Mouse (Mus musculus) NIH3T3 (cell line): ENCODE results near the gene Prr12.

ENCODE experiments used
- DNase-seq: peaks from one replicate; pipeline ENCODE4 v3.0.0-alpha.2; 2012; ENCODE audit warnings: low read depth

Prr12 gene

GRCm38 (mm10) chr7:45077322-45077721, 24.6 kb upstream of the Prr12 start:
- no peak for DNase-seq

- DNase-seq: no peak
Measured at GRCm38 (mm10) chr7:45076501-45076900, 23.8 kb upstream of the Prr12 start.

GRCm38 (mm10) chr7:45075405-45075804, 22.7 kb upstream of the Prr12 start:
- peak; percentile 86 for DNase-seq

DNA sequence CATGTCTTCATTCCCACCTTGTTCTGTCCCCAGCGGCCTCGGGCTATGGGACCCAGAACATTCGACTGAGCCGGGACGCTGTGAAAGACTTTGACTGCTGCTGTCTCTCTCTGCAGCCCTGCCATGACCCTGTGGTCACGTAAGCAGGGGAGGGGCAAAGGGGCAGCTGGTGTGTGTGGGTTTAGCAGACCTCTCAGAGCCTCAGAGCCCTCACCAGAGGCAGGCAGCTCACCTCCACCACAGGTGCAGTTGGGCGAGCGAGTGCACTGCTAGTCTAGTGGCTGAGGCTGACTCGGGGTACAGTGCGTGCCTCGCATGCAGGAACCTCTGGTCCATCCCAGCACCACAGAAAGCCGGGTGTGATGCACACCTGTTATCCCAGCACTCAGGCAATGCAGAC, 21.3 kb upstream of the Prr12 start:
- DNase-seq: no peak

DNA sequence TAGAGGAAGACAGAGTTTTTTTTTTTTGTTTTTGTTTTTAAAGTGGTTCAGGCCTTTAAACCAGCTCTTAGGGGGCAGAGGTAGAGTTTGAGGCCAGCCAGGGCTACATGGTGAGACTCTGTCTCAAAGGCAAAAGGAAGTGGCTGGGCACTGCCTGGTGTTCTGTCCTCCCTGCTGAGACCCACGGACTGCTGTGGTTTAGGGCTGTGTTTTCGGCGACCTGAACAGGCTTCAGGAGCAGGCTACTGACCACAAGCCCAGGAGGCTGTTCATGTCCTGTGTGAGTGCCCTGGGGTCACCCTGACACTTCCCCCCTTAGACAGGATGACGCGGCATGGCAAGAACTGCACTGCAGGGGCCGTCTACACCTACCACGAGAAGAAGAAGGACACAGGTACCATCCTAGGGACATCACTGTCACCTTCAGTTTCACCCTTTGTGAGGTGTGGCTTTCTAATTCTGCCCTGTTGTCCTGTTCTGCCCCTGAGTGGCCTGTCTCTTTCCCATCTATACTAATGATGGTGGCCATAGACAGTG, 20.6 kb upstream of the Prr12 start:
- DNase-seq: no peak

DNA sequence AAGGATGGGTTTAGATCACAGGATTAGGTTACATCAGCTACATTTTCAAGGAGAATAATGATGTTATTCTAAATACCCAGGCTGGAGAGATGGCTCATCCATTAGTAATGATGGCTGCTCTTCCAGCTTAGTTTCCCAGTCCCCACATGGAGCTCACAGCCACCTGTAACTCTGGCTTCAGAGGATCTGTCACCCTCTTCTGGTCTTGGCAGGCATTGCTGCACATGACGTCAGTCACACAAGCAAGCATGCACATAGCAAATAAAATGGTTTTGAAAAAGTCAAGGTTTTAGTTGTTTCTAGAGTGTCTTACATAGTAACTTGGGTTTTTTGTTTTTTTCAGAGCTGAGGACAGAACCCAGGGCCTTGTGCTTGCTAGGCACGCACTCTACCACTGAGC, 19.5 kb upstream of the Prr12 start:
- DNase-seq: no peak

DNA sequence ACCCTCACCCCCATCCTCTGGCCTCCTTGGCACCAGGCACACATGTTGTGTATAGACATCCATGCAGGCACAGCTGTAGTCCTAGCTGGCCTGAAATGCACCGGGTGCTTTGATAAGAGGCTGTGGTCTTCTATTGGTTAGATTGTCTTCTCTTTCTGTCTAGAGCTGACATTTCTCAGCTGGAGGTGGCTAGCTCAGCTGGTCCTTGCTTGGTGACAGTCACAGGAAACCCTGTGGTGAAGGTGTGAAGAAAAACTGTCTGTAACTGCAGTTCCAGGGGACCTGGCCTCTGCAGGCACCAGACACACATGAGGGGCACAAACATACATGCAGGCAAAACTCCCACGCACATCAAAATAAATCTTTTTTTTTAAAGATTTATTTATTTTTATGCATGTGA, 17.0 kb upstream of the Prr12 start:
- DNase-seq: no peak

DNA sequence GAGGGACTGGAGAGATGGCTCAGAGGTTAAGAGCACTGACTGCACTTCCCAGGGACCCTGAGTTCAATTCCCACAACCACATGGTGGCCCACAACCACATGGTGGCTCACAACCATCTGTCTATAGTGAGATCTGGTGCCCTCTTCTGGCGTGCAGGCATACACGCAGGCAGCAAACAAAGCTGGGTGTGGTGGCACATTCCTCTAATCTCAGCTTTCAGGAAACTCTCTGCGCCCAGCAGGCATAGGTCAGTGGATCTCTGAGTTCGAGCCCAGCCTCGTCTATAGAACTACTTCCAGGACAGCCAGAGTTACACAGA, 15.3 kb upstream of the Prr12 start:
- DNase-seq: peak; percentile 78

DNA sequence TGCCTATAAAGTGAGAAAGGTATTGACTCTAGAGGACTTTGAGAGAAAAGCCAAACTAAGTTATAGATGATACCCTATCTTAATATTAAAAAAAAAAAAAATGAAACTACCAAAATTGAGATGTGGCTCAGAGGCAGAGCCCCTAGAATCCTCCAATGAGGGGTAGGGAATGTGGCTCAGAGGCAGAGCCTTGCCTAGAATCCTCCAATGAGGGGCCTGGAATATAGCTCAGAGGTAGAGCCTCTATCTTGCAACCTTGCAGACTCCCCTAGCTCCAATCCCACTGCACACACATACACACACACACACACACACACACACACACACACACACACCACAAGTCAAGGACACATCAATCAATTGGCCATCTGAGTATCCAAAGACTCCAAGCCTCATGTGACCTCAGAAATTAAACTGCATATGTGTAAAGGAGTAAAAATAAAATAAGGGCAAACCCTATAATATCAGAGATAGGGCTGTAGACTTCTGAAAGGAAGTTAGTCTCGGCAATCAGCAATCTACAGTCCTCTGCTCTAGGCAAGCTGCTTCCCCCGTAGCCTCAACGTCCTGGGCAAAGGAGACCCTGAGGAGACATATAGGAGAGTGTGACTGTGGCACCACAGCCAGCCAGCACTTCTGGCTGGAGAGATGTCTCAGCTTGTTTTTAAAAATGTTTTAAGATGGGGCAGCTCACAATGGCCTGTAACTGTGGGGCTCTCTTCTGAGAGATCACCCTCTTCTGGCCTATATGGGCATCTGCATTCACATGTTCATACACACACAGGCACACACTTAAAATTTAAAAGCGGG, 14.7 kb upstream of the Prr12 start:
- no peak for DNase-seq

DNA sequence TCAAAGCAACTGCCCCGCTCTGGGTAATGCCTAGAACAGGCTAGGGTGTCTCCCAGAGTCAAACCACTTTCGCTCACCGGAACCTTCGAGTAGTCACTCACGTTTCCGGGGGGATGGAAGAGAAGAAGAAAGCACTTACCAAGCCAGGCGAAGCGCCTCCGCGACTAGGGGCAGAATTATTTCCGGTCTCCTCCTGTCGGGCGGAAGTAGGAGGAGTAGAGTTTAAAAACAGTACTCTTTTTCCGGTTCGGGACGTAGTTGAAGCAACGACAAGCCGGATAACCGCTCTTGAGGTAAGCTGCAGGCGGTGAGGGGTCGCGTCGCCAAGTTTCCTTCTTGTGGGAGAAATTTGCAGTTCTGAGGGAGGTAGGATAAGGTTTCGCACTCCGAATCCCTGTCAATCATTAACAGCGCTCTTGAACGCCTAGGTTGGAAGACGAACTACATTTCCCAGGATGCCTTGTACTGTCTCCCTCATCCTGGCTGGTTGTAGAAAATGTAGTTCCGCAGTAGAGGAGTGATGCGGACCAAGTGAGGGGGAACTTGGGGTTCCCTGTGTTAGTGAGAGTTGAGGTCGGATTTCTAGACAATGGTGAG, 9.7 kb upstream of the Prr12 start, which contains the start of the genes Nosip and Prrg2:
Gene Nosip (plus strand): TSS at position 191 of the 597 bp plus-strand sequence.
Gene Prrg2 (minus strand): TSS at position 439 of the 597 bp plus-strand sequence.
- peak; percentile 99 for DNase-seq

DNA sequence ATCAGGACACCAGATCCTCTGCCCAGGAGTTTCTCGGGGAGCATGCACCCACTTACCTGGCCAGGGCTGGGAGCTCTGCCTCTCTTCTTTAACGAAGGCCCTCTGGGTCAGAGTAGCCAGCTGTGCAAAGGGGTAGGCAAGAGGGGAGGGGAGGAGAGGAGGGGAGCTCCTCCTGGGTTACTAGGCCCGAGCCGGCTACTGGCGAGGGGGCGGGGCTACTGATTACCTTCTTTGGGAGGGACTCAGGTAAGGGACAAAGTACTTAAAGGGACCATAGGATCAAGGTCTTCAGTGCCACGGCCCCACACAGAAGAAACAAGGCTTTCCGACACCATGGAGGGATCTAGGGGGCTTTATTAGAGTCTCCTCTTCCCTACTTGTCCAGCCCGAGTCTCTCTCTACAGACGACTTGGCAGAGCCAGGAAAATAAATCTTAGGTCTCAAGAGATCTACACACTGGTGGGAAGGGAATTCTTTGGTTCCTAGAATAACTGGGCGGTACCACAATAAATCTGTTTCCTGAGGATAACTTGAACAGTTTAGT, 8.9 kb upstream of the Prr12 start:
- peak; percentile 51 for DNase-seq

DNA sequence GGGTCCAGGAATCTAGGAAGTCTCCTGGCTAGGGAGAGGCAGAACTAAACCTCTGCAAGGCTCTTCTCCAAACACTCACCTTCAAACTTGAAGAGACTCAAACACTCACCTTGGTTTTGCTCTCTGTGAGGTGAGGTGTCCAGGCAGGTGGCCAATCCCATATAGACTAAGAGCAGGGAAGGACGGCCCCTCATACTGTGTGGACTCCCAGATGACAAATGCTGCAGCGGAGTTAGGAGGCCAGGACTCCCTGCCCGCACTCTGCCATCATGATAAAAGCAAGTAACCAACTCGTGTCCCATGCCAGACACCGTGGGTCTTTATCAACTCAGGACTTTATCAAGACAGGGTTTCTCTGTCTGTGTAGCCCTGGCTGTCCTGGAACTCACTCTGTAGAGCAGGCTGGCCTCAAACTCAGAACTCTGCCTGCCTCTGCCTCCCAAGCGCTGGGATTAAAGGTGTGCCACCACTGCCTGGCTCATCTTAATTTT, 8.0 kb upstream of the Prr12 start:
- DNase-seq: no peak

GRCm38 (mm10) chr7:45058607-45059571, 6.2 kb upstream of the Prr12 start:
- DNase-seq: no peak

DNA sequence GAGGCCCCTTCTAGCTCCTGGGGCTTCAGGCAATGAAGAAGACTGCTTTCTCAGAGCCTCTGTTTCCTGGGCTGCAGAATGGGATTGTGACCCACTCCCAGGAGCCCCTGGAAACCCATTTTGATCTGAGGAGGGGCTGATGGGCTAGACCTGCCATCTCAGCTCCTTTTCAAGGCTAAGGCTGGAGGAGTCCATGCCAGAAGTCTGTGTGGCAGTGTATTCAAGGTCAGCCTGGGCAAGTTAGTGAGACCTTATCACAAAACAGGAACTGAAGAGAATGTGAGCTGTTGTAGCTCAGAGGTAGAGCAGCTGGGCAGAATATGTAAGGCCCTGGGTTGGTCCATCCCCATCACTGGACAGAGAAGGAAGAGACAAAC, 4.3 kb upstream of the Prr12 start:
- no peak for DNase-seq

- DNase-seq: no peak
Measured at GRCm38 (mm10) chr7:45056329-45056971, 3.8 kb upstream of the Prr12 start.

DNA sequence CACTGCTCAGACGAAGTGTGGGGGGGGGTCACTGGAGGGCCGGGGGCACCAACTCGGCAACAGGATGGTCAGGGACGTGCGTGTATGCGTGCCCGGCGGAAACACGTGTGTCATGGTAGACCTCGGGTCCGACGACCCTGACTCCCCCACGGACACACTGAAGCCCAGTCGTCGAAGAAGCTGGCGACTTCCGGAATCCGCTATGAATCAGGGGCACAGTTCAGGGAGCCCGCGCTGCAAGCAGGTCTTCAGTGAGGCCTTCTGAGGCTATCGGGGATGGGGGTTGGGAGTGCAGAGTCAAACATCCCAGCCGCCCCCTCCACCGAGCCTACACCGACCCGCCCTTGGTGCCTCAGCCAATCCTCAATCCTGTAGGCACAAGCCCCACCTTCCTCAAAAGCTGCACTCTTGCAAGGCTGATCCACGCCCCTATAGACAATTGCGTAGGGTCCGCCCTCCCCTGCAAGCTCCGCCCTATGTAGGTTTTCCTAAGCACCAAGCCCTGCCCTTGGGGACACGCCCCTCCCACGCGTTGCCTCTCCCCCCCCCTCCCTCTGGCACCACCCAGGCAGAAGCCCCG, 1.3 kb upstream of the Prr12 start:
- DNase-seq: peak; percentile 97

DNA sequence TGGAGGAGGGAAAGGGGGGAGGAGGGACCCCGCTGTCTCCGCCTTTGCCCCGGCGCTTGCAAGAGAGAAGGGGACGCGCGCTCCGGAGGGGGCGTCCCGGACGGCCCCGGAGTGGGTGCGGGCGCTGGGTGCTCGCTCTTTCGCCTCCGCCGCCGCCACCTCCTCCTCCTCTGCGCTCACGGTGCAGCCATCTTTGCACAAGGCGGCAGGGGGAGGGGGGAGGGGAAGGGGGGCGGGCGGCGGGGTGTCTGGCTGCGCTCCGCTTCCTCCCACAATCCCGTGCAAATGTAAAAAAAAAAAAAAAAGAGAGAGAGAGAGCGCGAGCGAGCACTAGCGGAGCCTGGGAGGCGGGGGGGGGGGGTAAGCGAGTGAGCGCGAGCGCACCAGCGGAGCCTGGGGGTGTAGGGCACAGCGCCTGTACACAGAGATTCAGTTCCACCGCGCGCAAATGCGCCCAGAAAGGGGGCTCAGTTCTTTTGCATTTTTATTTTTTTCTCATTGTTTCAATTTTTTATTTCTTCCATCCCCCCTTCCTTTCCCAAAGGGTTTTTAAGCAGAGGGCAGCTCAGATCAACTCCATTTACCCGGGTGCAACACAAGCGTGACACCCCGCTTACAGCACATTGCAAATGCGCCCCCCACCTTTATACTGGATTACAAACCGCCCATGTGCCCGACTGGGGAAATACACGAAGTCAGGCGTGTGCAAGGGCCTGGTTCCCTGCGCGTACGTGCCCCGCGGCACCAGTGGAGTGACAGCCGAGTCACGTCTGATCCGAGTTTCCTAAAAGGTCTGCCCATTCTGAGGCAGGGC, 643 bp upstream of the Prr12 start:
- DNase-seq: peak; percentile 85

DNA sequence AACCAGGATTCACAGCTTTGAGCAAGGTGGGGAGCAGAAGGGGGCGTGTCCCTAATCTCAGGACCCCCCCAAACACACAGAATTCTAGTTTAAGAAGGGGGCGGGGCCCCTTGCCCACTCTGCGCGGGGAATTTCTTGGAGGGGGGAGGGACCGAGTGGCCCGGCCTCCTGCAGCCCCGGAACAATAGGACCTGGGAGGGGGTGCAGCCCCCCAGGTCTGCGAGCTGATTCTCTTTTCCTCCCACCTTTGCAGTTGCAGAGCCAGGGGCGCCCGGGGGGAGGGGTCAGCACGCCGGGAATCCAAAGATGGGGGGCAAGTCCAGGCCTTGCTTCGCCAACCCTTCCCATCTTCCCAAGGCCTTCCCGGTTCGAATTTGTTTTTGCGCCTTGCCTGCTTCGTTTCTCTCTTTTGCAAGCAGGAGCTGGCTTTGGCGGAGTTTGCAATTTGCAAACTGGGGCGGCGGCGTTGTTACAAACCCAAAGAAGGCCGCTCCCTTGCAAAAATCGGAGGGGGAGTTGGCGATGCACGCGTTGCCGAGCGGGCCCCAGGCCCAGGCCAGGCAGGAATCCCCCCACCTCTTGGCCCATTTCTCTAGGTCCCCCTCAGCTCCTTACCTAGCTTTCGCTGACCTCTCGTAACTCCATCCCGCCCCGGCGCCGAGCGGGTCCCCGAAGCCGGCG, 360 bp downstream of the Prr12 start:
- peak; percentile 62 for DNase-seq

- DNase-seq: no peak
Measured at GRCm38 (mm10) chr7:45051601-45051974, 1.1 kb downstream of the Prr12 start.
